Mouse (Mus musculus) liver, embryonic 15.5 days (tissue): ENCODE measurements around the gene Fam110c. TPM values are rescaled to one million over a fixed set of nuclear protein-coding genes. Genes with fewer than 3 reads are reported as not detected.

ENCODE experiments used
- ATAC-seq: fragments of 200-750 bp; cut with Nextera tagmentation; 2 replicates; pipeline ENCODE4 v1.8.0; 2017; ENCODE audit warnings: moderate number of reproducible peaks, mild to moderate bottlenecking, moderate library complexity; ENCODE audit not compliant: insufficient read depth
- H3K27ac ChIP-seq: fragments of 300-500 bp; sonication (generic); replicated peaks from 2 replicates; pipeline ENCODE4 v1.5.1; 2015; ENCODE audit warnings: mild to moderate bottlenecking, inconsistent platforms
- H3K27me3 ChIP-seq: fragments of 300-500 bp; sonication (generic); 2 replicates; pipeline ENCODE4 v1.6.1; 2015; ENCODE audit warnings: mild to moderate bottlenecking, inconsistent platforms
- H3K36me3 ChIP-seq: fragments of 300-500 bp; sonication (generic); replicated peaks from 2 replicates; pipeline ENCODE4 v1.6.1; 2015; ENCODE audit warnings: moderate library complexity, mild to moderate bottlenecking, inconsistent platforms
- H3K4me1 ChIP-seq: fragments of 300-500 bp; sonication (generic); replicated peaks from 2 replicates; pipeline ENCODE4 v1.6.1; 2015; ENCODE audit warnings: inconsistent platforms
- H3K4me2 ChIP-seq: fragments of 300-500 bp; sonication (generic); 2 replicates; pipeline ENCODE4 v1.6.1; 2015; ENCODE audit warnings: moderate library complexity, mild to moderate bottlenecking, inconsistent platforms
- H3K4me3 ChIP-seq: fragments of 300-500 bp; sonication (generic); replicated peaks from 2 replicates; pipeline ENCODE4 v1.5.1; 2015; ENCODE audit warnings: mild to moderate bottlenecking, inconsistent platforms
- H3K9ac ChIP-seq: fragments of 300-500 bp; sonication (generic); 2 replicates; pipeline ENCODE4 v1.6.1; 2015; ENCODE audit warnings: moderate library complexity, mild to moderate bottlenecking, inconsistent platforms
- H3K9me3 ChIP-seq: fragments of 300-500 bp; sonication (generic); replicated peaks from 2 replicates; pipeline ENCODE4 v1.6.1; 2016; ENCODE audit warnings: inconsistent platforms
- WGBS: fragments of 180-500 bp; shearing (Covaris S2); methylation state at CpG from one replicate; pipeline ENCODE4 v1.1.7; 2015; ENCODE audit warnings: mixed read lengths; ENCODE audit not compliant: insufficient replicate concordance; 5-methylcytosine and 5-hydroxymethylcytosine counted together
- polyA plus RNA-seq: library from polyadenylated mRNA; unstranded; fragments of >200 nt; fragmentation: Nextera tagmentation; extraction: Ambion mirVana; gene quantifications from 2 replicates; pipeline ENCODE4 v1.2.1, GENCODE M21; 2015

Fam110c gene
- polyA plus RNA-seq, 1 experiment from 2014 or later, result 2.2 TPM

DNA sequence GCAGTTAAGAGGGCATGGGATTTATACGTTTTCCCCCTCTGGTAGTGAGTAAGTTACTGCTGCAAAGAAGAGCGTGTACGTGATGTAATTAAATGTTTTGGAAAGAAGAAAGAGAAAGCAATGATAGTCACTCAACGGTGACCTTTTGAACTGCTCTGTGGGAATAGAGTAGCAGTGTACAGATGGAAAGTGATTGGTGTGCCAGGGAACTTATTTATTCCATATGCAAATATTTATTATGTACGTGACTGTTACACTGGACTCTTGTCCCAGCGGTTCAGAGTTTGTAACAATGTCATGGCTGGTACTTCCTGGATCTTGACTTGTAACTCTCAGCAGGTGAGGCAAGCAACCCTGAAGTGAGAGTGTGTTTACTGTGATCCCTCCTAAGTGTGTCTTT, 6.7 kb downstream of the Fam110c start:
- H3K9me3 ChIP-seq, result no peaks in the 10 kb centered on the region
- peak overlapping the region; percentile 43; the same call in 1 of the 2 replicates for H3K27ac ChIP-seq
- ATAC-seq, result no peak
- H3K27me3 ChIP-seq, result peaks cover 3% of the 10 kb centered on the region; the same call in 1 of the 2 replicates
- no peak overlapping the region for H3K9ac ChIP-seq
- WGBS, result 81% methylated on average over 6 of the region's 6 CpGs
- H3K36me3 ChIP-seq, result no peaks in the 10 kb centered on the region
- H3K4me1 ChIP-seq, result peaks cover 76% of the 10 kb centered on the region
- no peak overlapping the region for H3K4me3 ChIP-seq
- H3K4me2 ChIP-seq, result no peak overlapping the region

DNA sequence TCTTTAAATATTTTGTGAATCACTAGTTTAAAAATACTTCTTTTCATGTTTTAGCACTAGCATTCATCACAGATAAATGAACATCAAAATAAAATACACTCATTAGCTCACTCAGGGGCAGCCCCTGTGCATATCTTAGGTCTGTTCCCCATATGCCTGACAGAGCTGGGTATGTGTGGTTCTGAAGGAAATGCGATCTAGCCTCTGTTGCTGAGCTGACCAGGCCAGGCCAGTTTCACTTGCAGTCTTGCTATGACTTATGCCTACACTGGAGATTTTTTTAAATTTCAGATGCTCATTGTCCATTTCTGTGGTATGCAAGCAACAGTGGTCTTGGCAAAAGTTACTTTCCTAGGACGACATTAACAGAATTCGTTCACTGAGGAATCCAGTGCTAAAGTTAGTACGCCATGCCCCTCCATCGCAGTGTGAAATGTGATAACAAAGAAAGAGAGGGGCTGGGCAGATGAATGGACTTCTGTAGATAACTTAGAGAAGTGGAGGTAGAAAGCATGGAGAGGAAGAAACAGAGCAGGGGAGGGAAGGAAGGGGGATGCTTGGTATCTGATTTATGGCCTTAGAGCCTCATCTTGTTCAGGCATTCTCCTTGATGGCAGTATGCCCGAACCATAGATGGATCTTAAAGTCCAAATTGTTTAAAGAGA, 7.4 kb downstream of the Fam110c start:
- Histone ChIP-seq H3K4me1 (peaks cover 72% of the 10 kb centered on the region), H3K27me3 (no peaks in the 10 kb centered on the region), H3K36me3 (no peaks in the 10 kb centered on the region), H3K9me3 (no peaks in the 10 kb centered on the region), H3K4me3 (no peak overlapping the region), H3K27ac (peak overlapping the region; percentile 43; the same call in 1 of the 2 replicates), H3K4me2 (peak overlapping the region; percentile 46), H3K9ac (no peak overlapping the region)
- peak; percentile 59 for ATAC-seq
- WGBS, result 25% methylated on average over 6 of the region's 6 CpGs

DNA sequence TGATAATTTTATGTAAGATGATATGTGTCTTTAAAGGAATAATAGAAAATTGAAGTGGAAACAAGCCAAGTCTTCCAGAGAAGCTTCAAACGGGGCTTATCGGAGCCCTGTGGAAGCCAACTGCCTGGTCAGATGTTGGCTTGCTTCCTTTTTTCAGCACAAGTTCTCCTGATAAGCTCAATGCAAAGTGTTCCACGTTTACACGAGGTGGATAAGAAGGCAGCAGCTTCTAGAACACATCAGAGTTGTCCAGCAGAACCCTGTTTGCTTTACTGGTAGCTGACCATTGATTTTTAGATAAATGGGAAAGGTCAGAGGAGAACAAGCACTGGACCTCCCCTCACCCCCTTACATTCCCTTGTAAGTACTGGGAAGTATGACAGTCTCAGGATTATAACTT, 9.3 kb downstream of the Fam110c start:
- Histone ChIP-seq H3K4me3 (no peak overlapping the region), H3K36me3 (no peaks in the 10 kb centered on the region), H3K9ac (no peak overlapping the region), H3K4me2 (peak overlapping the region; percentile 21; the same call in 1 of the 2 replicates), H3K4me1 (peaks cover 68% of the 10 kb centered on the region), H3K9me3 (no peaks in the 10 kb centered on the region), H3K27me3 (no peaks in the 10 kb centered on the region), H3K27ac (peak overlapping the region; percentile 49; the same call in 1 of the 2 replicates)
- 3% methylated on average over 4 of the region's 4 CpGs for whole genome bisulfite sequencing
- ATAC-seq, result peak; percentile 64

DNA sequence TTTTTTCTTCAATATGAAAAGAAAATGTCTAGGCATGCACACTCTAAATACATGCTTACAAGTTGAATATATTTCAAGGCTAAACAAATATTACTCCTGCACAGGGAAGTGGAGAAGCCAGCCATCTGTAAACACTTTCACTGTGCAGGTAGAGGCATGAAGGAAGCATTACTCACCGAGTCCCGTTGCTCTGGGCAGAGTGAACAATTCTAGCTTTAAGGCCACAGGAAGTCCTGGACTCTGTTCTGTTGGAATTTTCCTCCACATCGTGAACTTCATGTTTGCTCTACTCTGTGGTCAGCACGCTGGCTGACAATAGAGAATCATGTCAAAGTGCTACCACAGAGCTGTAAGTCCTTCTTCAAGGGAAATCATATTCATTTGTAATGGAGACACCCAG, 9.7 kb downstream of the Fam110c start:
- no peaks in the 10 kb centered on the region for H3K36me3 ChIP-seq
- 19% methylated on average over 4 of the region's 4 CpGs for WGBS
- peaks cover 64% of the 10 kb centered on the region for H3K4me1 ChIP-seq
- H3K4me3 ChIP-seq, result no peak overlapping the region
- no peaks in the 10 kb centered on the region for H3K27me3 ChIP-seq
- no peak overlapping the region for H3K9ac ChIP-seq
- peak overlapping the region; percentile 49; the same call in 1 of the 2 replicates for H3K27ac ChIP-seq
- ATAC-seq, result peak; percentile 29
- H3K4me2 ChIP-seq, result no peak overlapping the region; the same call in 1 of the 2 replicates
- no peaks in the 10 kb centered on the region for H3K9me3 ChIP-seq

DNA sequence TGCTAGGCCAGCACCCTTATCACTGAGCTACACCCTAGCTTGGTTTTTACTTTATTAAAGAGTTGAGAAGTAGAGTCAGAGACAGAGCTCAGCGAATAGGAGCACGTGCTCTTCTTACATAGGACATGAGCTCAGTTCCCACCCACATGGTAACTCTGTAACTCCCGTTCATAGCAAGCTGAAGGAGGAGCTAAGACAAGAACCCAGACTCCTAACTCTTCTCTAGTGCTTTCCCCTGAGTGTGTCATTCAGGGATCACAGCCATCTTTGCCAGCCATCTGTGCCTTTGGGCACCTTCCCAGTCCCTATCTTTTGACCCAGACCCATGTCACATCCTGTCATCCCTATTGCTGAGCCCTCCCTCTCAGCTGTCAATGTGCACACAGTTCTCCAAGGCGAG, 13.4 kb downstream of the Fam110c start:
- Histone ChIP-seq H3K27ac (no peak overlapping the region), H3K4me2 (no peak overlapping the region), H3K36me3 (no peaks in the 10 kb centered on the region), H3K9ac (no peak overlapping the region), H3K4me3 (no peak overlapping the region), H3K9me3 (no peaks in the 10 kb centered on the region), H3K4me1 (peaks cover 38% of the 10 kb centered on the region), H3K27me3 (no peaks in the 10 kb centered on the region)
- ATAC-seq, result peak; percentile 78
- WGBS, result 36% methylated on average over 4 of the region's 4 CpGs

DNA sequence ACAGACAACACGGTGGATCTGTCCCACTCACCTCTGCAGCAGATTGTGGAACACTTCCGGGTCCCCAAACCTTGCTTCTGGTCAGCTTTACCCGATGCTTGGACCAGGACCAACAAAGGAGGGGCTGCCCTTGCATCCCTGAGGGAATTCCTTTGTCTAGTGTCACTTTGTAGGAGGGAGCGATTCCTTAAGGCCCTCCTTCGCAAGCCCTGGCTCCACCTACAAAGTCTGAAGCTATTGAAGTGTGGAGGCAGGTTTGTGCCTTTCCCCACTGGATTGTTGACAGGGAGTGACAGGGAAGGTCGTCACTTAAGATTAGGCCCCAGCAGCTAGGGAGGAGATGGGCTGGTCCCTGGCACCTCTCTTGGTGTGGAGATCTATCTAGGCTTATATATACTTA, 16.7 kb downstream of the Fam110c start:
- 55% methylated on average over 6 of the region's 6 CpGs for WGBS

DNA sequence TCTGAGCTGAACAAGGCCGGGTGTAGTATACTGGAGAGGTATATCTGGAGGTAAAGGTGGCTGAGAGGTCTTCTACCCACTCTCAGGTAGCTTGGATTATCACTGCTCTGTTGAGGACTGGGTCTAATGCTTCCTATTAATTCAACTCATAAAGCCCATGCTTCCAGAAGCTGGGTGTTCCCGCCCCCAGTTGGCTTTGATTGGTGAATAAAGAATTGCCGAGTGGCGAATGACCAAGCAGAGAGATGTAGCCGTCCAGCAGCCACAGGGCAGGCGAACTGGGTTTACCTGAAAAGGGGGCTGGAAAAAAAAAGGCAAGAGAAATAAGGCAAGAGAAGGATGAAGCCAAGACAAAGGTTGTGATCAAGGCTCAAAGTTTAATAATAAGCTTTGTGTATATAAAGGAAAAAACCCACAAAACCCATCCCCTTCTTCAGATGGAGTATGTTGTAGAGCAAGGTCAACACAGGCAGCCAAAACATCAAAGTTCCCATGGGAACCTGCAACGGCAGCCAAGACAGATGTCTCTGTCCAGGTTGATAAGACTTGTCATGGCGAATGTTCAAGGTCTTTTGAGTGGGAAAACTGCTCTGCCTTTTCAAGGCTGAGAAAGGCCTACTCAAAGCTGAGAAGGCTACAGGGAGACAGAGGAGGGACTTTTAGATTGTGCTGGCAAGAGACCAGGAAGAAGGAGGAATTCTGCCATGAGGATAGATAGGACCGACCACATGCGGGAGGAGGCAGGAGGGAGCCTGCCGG, 17.4 kb downstream of the Fam110c start:
- no peak overlapping the region for H3K4me2 ChIP-seq
- H3K4me3 ChIP-seq, result no peak overlapping the region
- ATAC-seq, result no peak
- no peaks in the 10 kb centered on the region for H3K9me3 ChIP-seq
- H3K27me3 ChIP-seq, result no peaks in the 10 kb centered on the region
- no peak overlapping the region for H3K9ac ChIP-seq
- H3K36me3 ChIP-seq, result no peaks in the 10 kb centered on the region
- peaks cover 11% of the 10 kb centered on the region for H3K4me1 ChIP-seq
- H3K27ac ChIP-seq, result no peak overlapping the region
- 59% methylated on average over 11 of the region's 11 CpGs for WGBS

More for the DNA sequence above, 16.7 kb downstream of the Fam110c start:
- peaks cover 11% of the 10 kb centered on the region for H3K4me1 ChIP-seq
- no peaks in the 10 kb centered on the region for H3K27me3 ChIP-seq
- no peak overlapping the region for H3K4me2 ChIP-seq
- ATAC-seq, result no peak
- no peak overlapping the region for H3K4me3 ChIP-seq
- no peaks in the 10 kb centered on the region for H3K36me3 ChIP-seq
- H3K9ac ChIP-seq, result no peak overlapping the region
- H3K9me3 ChIP-seq, result no peaks in the 10 kb centered on the region
- no peak overlapping the region for H3K27ac ChIP-seq

DNA sequence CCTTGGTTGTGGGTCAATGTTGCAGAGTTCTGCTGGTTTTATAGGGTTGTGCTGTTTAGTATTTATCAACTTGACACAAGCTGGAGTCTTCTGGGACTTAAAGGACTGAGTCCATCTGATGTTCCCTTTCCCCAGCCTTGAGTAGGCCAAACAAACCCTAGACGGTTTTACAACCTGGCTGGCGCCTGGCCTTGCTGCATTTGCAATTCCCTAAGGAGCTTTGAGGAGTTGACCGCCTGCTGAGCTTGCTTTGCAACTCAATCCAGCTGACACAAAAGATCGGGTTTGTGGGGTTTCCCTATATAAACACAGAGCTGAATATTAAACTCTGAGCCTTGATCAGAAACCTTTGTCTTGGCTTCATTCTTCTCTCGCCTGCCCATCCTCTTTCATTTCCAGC, 18.8 kb downstream of the Fam110c start:
- peaks cover under 1% of the 10 kb centered on the region; the same call in 1 of the 2 replicates for H3K4me1 ChIP-seq
- no peaks in the 10 kb centered on the region for H3K36me3 ChIP-seq
- ATAC-seq, result no peak
- no peak overlapping the region for H3K27ac ChIP-seq
- no peak overlapping the region for H3K9ac ChIP-seq
- no peak overlapping the region for H3K4me3 ChIP-seq
- H3K9me3 ChIP-seq, result no peaks in the 10 kb centered on the region
- no peaks in the 10 kb centered on the region for H3K27me3 ChIP-seq
- 51% methylated on average over 5 of the region's 5 CpGs for WGBS
- no peak overlapping the region for H3K4me2 ChIP-seq

DNA sequence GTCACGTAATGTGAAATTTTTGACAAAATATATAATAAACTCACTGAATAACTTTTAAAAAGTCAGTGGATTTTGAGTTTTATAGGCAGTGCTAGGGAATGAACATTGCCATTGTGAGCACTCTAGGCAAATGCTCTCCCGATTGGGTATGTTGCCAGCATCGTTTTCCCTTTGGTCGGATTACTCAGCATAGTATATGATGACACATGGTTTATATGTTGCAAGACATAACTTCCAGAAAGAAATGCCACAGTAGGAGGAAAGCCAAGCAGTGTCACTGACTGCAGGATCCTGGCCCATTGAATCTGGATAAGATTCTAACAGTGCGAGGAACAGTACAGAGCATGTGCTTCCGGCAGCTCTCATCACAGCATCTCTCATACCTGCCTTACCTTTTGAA, 23.5 kb downstream of the Fam110c start:
- H3K4me1 ChIP-seq, result no peaks in the 10 kb centered on the region
- no peaks in the 10 kb centered on the region for H3K9me3 ChIP-seq
- ATAC-seq, result no peak
- no peaks in the 10 kb centered on the region for H3K27me3 ChIP-seq
- H3K27ac ChIP-seq, result no peak overlapping the region
- H3K36me3 ChIP-seq, result no peaks in the 10 kb centered on the region
- H3K9ac ChIP-seq, result no peak overlapping the region
- WGBS, result 79% methylated on average over 6 of the region's 6 CpGs
- H3K4me2 ChIP-seq, result no peak overlapping the region
- H3K4me3 ChIP-seq, result no peak overlapping the region

DNA sequence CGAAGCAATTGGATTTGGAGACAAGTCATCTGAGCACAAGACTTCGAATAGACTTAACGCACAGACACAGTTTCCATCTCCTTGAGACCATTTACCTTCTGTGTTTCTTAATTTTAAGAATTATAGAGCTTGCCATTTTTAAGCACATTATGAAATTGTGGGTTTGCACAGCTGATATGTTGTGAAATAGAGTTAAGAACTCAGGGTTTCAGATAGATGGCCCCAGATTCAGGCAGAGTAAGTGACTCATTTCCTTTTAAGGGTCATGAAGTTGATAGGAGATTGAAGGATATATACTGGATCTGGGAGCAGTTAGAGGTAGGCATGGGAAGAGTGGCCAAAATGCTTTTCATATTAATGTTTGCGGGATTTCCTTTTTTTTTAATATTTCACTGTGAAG, 27.5 kb downstream of the Fam110c start:
- Histone ChIP-seq H3K27me3 (no peaks in the 10 kb centered on the region), H3K4me2 (no peak overlapping the region), H3K9ac (no peak overlapping the region), H3K27ac (no peak overlapping the region), H3K9me3 (no peaks in the 10 kb centered on the region), H3K36me3 (no peaks in the 10 kb centered on the region), H3K4me1 (no peaks in the 10 kb centered on the region), H3K4me3 (no peak overlapping the region)
- ATAC-seq, result no peak
- WGBS, result 74% methylated on average over 4 of the region's 4 CpGs

DNA sequence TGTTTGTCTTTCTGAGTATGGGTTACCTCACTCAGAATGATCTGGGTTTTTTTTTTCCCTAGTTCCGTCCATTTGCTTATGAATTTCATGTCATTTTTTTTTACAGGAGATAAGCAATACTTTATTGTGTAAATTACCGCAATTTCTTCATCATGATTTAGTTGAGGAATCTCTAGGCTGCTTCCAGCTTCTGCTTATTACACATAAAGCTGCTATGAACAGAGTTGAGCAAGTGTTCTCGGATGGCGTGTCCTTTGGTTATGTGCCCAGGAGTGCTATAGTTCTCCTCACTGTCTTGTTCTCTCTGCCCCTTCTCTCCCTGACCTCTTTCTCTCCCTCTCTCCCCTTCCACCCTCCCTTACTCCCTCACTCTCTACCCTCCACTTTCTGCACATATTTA, 28.2 kb downstream of the Fam110c start:
- H3K4me2 ChIP-seq, result no peak overlapping the region
- H3K27ac ChIP-seq, result no peak overlapping the region
- H3K36me3 ChIP-seq, result no peaks in the 10 kb centered on the region
- H3K4me3 ChIP-seq, result no peak overlapping the region
- 57% methylated on average over 4 of the region's 4 CpGs for WGBS
- no peaks in the 10 kb centered on the region for H3K4me1 ChIP-seq
- H3K9me3 ChIP-seq, result no peaks in the 10 kb centered on the region
- no peak for ATAC-seq
- H3K9ac ChIP-seq, result no peak overlapping the region
- no peaks in the 10 kb centered on the region for H3K27me3 ChIP-seq
